Mouse (Mus musculus) layer of hippocampus, adult 18-20 months (tissue): Measurements from ENCODE around the gene Vmn2r63. TPM values are rescaled to one million over a fixed set of nuclear protein-coding genes. Genes with fewer than 3 reads are reported as not detected.
"Not testable (repeated sequence)": the region's sequence is repeated elsewhere in the genome, so short reads cannot be mapped to it uniquely, and the experiment has no call there.

Experiments
- DNase-seq, 2 experiments: peaks; one replicate each; pipeline ENCODE4 v3.0.0; 2022; ENCODE audit warnings: low spot score in 2 of 2
- long read RNA-seq: library from polyadenylated mRNA; stranded (forward); transcript quantifications from one replicate; pipeline ENCODE4 v2.0.0, GENCODE M21; 2021
- microRNA-seq, 2 experiments: library from miRNA; unstranded; fragments of <30 nt; microRNA quantifications; one replicate each; pipeline ENCODE4 v1.2.0; 2021
- total RNA-seq, 2 experiments: library from RNA; stranded (reverse); gene quantifications; 2 replicates each; pipeline ENCODE4 v1.2.3; 2021

Gene Vmn2r63
- total RNA-seq = not detected
- long read RNA-seq = 0 reads

DNA sequence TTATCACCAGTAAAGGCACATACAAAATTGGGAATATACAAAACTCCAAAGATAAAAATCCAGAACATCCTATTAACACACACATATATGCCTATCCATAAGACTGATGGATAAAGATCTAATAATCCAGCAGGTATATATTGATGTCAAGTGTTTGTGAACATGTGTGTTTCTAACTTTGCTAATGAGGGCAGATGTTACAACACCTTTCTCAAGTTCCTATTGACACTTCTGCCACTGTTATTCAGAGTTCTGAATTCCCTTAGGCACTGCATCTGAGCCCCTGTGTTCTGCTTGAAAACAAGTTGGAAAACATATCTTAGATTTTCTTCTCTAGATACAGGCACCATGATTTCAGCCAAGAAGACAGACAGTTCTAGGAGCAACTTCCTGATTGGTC, at the start of gene Vmn2r63:
Gene Vmn2r63 (minus strand): TSS at position 101 of the 400 bp plus-strand sequence.
- DNase-seq = not testable (repeated sequence)

DNA sequence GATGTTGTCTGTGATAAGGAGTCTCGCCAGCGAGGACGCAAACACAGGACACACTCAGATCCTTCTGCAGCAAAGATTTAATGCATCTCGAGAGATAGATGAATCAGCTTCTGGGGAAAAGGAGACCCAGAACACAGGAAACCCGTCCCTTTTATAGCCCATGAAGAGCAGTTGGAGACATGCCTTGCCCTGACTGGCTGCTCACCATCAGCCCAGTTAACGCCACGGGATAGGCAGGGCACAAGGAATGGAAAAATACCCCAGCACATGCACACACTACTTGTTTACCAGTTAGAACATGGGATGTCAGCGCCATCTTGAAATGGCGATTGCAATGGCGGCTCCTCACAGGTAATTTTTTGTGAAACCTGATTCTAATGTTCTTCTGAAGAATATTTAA, 47.1 kb upstream of the Vmn2r63 start:
- no peak for DNase-seq

DNA sequence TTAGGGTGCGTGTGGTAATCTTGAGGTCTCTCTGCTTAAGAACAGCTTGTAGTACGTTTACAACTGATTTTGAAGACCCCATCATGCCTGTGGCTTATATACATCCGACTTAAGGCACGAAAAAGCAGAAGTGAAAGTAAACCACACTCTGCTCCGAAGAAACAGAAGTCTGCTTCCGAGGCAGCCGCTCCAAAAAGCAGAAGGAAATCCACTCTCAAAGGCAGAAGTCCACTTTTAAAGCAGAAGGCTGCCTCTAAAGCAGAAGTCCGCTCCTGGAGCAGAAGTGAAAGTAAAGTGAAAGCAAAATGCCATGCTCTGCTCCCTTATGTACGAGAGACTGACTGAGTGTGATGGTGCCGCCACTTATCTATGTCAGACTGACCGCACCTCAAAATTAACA, 46.5 kb upstream of the Vmn2r63 start:
- no peak for DNase-seq

DNA sequence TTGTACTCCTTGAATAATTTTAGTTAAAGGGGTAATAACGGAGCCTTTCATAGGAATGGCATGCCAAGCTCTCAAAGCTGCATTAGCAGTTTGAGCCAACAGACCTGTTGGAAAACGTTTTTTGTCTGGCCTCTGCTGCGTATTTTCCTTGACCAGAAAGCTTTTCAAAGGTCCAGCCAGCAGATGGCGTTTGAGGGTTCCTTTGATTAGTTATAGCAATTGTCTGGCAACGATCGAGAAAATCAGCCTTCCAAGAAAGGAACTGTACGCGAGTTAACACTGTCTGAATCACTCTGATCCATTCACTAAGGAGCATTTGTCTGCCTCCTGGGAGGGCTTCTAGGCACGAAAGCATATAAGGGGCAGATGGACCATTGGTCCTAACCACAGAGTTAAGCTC, 31.6 kb upstream of the Vmn2r63 start:
- DNase-seq = no peak

DNA sequence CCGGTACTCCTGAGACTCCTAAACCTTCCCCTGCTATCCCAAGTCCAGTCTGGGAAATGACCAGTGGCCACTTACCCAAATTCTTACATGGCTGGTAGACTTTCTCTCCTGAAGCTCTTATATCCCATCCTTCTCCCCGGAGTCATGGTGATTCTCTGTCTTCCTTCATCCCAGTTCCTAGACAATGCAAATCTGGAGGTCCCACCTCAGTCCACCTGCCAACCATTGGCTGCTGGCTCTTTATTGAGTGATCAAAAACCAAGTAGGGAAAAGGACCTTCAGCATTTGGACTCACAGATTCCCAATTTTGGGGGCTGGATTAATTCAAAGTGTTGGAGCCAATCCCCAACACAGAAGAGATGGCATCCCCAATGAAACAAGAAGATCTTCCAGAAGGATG, 35.6 kb downstream of the Vmn2r63 start:
- DNase-seq = not testable (repeated sequence)

DNA sequence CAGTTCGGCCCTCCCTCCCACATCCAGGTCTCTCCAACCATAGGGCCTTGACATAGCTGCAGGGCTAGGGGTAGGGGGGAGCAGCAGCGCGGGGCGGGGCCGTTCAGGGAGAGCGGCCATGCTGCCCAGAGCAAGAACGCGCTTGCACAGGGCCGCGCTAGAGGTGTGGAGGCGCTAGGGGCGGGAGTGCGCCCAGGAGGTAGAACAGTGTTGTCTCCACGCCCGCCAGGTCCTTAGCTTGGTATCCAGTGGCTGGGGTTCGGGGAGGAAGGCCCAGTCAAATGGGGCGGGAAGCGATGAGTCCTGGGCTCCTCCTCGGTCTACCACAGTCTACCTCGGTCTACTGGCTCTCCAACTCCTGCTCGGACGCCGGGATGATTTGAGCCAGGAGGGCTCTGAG, 55.5 kb downstream of the Vmn2r63 start:
- DNase-seq = no peak

DNA sequence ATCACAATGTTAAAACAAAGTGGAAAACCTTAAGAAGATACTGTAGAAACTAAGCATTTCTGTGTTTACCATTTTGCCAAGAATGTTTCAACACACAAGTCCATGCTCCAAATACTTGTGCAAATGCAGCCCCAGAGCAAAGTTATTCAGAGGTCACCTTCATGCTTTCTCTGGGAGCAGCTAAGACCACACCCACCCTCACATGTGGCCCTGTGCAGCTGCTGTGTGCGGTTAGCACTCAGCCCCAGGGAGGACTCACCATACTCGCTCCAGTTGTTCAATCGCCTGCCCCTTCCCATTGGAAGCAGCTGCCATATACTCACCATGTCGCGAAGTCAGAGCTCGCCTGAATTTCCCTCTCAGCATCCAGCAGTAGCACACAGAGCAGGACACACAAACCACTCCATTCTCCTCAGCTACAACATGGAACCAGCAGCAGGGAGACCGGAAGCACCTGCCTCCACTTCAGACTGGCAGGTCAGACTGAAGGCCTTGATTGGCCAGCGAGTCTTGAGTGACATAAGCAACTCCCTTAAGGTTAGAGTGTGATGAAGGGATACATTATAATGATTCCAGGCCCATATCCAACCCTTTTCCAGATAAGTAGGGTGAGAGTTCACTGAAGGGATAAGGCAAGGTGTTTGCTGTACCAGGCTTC, 66.7 kb downstream of the Vmn2r63 start, which contains the start of gene Gm2381:
Gene Gm2381 (minus strand): TSS at position 434 of the 658 bp plus-strand sequence.
- not testable (repeated sequence) for DNase-seq

Small RNAs within 50 kb of the gene (microRNA-seq; reads per million reads assigned to microRNA genes)
- 0 reads per million in 2 experiments for gene Gm23256

Other genes with a start within 250 kb of the Vmn2r63 start
- 1 to 10 TPM; 7.0 to 7.6 TPM for gene Zfp975, start 241.1 kb downstream of the Vmn2r63 start, total RNA-seq
- gene Gm17067, start 206.8 kb downstream of the Vmn2r63 start, total RNA-seq = not detected
- not detected for gene Vmn2r62, start 140.3 kb downstream of the Vmn2r63 start, total RNA-seq
- under 1 TPM; 0.13 to 0.22 TPM for gene Gm2381, start 66.6 kb downstream of the Vmn2r63 start, total RNA-seq
- not detected for gene Gm9268, start 84.9 kb upstream of the Vmn2r63 start, total RNA-seq
- gene Zfp936, start 180.4 kb upstream of the Vmn2r63 start, total RNA-seq = not detected